Mouse (Mus musculus) limb, embryonic 11.5 days (tissue): ENCODE results near the gene Galm. TPM values are rescaled to one million over a fixed set of nuclear protein-coding genes. Genes with fewer than 3 reads are reported as not detected.
"Not testable (repeated sequence)": the region's sequence is repeated elsewhere in the genome, so short reads cannot be mapped to it uniquely, and the experiment has no call there.

ENCODE experiments used
- ATAC-seq: fragments of 200-750 bp; cut with Nextera tagmentation; 2 replicates; pipeline ENCODE4 v1.8.0; 2017; ENCODE audit warnings: low read depth; ENCODE audit not compliant: insufficient number of reproducible peaks, low FRiP score, low TSS enrichment
- DNase-seq: peaks from one replicate; pipeline ENCODE4 v3.0.0-alpha.2; 2015; ENCODE audit warnings: low spot score
- H3K27ac ChIP-seq: fragments of 300-500 bp; sonication (generic); replicated peaks from 2 replicates; pipeline ENCODE4 v1.5.1; 2014; ENCODE audit warnings: low read depth, mild to moderate bottlenecking, low read length
- H3K27me3 ChIP-seq: fragments of 300-500 bp; sonication (generic); 2 replicates; pipeline ENCODE4 v1.6.1; 2014; ENCODE audit warnings: mild to moderate bottlenecking, low read length, mixed read lengths; ENCODE audit not compliant: control insufficient read depth, insufficient read depth
- H3K36me3 ChIP-seq: fragments of 300-500 bp; sonication (generic); 2 replicates; pipeline ENCODE4 v1.6.1; 2014; ENCODE audit warnings: mild to moderate bottlenecking, low read length, moderate library complexity, mixed read lengths; ENCODE audit not compliant: control insufficient read depth, insufficient read depth
- H3K4me1 ChIP-seq: fragments of 300-500 bp; sonication (generic); 2 replicates; pipeline ENCODE4 v1.6.1; 2014; ENCODE audit warnings: low read length, mixed read lengths; ENCODE audit not compliant: control insufficient read depth, insufficient read depth
- H3K4me2 ChIP-seq: fragments of 300-500 bp; sonication (generic); 2 replicates; pipeline ENCODE4 v1.6.1; 2014; ENCODE audit warnings: low read depth, mild to moderate bottlenecking, moderate library complexity; ENCODE audit not compliant: severe bottlenecking
- H3K4me3 ChIP-seq: fragments of 300-500 bp; sonication (generic); 2 replicates; pipeline ENCODE4 v1.5.1; 2014; ENCODE audit warnings: low read depth, low read length
- H3K9ac ChIP-seq: fragments of 300-500 bp; sonication (generic); 2 replicates; pipeline ENCODE4 v1.6.1; 2014; ENCODE audit warnings: mild to moderate bottlenecking, low read length
- H3K9me3 ChIP-seq: fragments of 300-500 bp; sonication (generic); 2 replicates; pipeline ENCODE4 v1.6.1; 2016; ENCODE audit warnings: low read length; ENCODE audit not compliant: control insufficient read depth
- WGBS: fragments of 180-500 bp; shearing (Covaris S2); extraction: QIAGEN DNeasy Blood & Tissue Kit; methylation state at CpG from one replicate; pipeline ENCODE4 v1.1.7; 2014; 5-methylcytosine and 5-hydroxymethylcytosine counted together
- polyA plus RNA-seq: library from polyadenylated mRNA; unstranded; fragments of >200 nt; fragmentation: Nextera tagmentation; extraction: Ambion mirVana; gene quantifications from 2 replicates; pipeline ENCODE4 v1.2.1, GENCODE M21; 2014

Gene Galm
- polyA plus RNA-seq, 1 experiment from 2014 or later = 14.7 TPM

DNA sequence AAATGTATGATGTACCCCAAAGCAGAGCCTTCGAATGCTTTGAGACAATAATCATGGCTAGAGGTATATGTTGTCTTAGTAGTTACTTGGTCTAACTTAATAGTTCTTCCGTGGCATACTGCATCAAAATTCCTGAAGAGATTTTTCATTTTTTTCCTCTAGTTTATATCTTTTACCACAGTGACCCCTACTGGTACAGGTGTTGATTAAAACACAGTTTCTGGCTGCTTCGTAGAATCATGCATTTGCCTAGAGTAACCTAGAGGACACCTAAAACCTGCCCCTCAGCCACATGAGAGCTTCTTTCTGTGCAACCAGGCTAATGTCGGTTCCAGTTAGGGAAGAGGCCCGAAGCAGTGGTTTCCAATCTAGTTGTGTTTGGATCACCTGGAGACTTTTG, 65.8 kb downstream of the Galm start:
- Histone ChIP-seq H3K27me3 (no peaks in the 10 kb centered on the region), H3K4me2 (no peak overlapping the region), H3K27ac (no peak overlapping the region), H3K9ac (no peak overlapping the region), H3K4me3 (no peak overlapping the region), H3K9me3 (no peaks in the 10 kb centered on the region), H3K4me1 (no peaks in the 10 kb centered on the region), H3K36me3 (peaks cover 5% of the 10 kb centered on the region)
- WGBS = 71% methylated on average over 5 of the region's 5 CpGs
- no peak for ATAC-seq
- DNase-seq = no peak

DNA sequence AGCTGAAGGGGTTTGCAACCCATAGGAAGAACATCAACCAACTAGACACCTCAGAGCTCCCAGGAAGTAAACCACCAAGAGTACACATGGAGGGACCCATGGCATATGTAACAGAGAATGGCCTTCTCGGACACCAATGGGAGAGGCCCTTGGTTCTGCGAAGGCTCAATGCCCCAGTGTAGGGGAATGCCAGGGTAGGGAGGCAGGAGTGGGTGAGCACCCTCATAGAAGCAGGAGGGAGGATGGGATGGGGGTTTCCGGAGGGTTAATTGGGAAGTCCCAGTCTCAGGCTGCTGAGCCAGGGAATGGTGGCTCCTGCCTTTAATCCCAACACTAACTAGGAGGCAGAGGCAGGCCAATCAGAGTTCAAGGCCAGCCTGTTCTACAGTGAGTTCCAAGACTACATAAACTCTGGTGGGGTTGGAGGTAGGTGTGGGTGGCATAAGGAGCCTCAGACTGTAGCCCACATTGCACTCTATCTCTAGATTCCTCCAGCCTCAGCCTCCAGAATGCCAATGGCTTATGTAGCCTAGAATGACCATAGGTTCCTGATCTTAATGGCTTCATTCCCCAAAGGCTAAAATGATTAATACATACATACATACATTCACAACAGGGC, 72.0 kb downstream of the Galm start:
- Histone ChIP-seq H3K9ac (no peak overlapping the region), H3K27me3 (no peaks in the 10 kb centered on the region), H3K4me2 (no peak overlapping the region), H3K27ac (no peak overlapping the region), H3K9me3 (no peaks in the 10 kb centered on the region), H3K36me3 (peaks cover 21% of the 10 kb centered on the region), H3K4me3 (no peak overlapping the region), H3K4me1 (no peaks in the 10 kb centered on the region)
- 85% methylated on average over 3 of the region's 3 CpGs for WGBS
- DNase-seq (no peak), ATAC-seq (peak; percentile 39)

DNA sequence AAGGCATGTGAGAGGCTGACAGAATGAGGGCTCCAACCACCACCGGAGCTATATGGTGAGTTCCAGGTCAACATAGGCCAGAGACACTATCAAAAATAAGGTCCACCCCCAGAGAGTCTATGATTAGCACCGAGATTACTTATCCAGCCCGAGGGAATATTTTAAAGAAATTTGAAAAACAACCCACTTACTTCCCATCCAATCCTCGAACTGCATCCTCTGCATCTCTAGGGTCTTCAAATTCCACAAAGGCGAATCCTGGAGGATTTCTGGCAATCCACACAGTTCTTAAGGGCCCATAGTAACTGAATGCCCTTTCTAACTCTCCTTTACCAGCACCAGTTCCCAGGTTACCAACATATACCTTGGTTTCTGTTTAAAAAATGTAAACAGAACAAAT, 78.4 kb downstream of the Galm start:
- WGBS = 36% methylated on average over 5 of the region's 5 CpGs
- H3K36me3 ChIP-seq = peaks cover 17% of the 10 kb centered on the region

DNA sequence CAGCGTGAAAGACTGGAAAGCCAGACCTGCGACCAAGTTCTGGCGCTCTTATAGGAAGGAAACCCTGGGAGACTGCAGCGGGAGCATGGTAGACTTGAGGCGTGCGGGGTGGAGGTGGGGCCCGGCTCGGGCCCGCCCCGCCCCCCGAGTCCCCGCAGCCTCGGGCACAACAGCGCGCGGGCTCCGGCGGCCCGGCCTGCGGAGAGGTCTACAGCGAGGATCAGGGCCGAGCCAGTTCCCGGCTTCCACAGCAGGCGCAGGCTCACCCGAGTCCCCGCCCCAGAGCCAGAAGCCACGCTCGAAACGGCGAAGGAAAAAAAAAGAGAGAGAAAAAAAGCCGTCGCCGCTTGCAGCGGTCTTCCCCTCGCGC, 79.0 kb downstream of the Galm start:
- under 1% methylated on average over 32 of the region's 36 CpGs for WGBS

More for the DNA sequence above, 78.4 kb downstream of the Galm start:
- Histone ChIP-seq H3K4me3 (peak overlapping the region; percentile 87), H3K9me3 (no peaks in the 10 kb centered on the region), H3K4me2 (peak overlapping the region; percentile 53), H3K4me1 (0 out of 2 replicates have a peak, but pooled peaks cover 3% of the 10 kb centered on the region), H3K9ac (peak overlapping the region; percentile 98), H3K27ac (no peak overlapping the region), H3K27me3 (no peaks in the 10 kb centered on the region)
- ATAC-seq (no peak), DNase-seq (no peak)

DNA sequence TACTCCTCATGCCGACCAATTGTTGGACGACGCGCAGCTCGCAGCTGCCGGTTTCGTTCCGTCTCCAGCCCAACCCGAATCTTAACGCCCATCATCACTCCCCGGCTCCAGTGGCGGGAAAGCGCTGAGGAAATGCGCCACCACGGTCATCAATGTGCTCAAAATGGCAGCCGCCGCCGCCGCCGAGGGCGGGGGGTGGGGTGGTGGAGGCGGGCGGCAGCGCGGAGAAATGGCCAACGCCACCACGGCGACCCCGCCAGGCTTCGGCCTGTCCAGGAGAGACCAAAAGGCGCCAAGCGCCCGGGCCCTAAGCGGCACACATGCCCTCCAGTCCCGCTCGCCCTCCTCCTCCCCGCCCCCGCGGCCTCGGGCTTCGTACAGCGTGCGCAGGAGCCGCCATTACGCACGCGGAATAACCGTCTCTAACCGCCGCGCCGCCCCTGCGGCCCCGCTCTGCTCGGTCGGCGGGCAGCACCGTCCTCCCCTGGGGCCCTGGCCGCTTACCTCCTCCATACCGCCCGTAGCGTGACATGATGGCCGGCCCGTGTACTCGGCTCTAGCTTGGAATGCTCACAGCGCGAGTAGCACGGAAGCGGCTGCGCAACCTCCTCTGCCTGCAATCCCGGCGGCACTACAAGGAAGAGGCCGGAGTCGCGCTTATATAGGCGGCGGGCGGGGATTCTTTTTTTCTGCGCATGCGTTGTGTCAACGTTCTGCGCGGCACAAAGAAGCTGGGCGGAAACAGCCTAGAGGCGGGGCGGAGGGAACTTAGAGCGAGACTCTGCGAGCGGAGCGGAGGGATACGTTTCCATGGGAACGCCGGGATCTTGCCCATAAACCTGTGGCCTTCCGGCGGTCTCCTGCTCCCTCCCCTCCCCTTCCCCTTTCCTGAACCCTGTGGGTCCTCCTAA, 79.7 kb downstream of the Galm start, which contains the start of the genes Srsf7 and Ttc39d:
TSS of gene Srsf7 (minus strand) at position 637 of the 911 bp plus-strand sequence.
TSS of gene Ttc39d (plus strand) at position 790 of the 911 bp plus-strand sequence.
- Histone ChIP-seq H3K4me2 (peak within 1 kb of the TSS; percentile 64), H3K4me3 (peak within 1 kb of the TSS; percentile 87), H3K36me3 (peaks cover 13% of the 10 kb centered on the region), H3K27me3 (no peaks in the 10 kb centered on the region), H3K27ac (peak within 1 kb of the TSS; percentile 96), H3K9me3 (no peaks in the 10 kb centered on the region), H3K9ac (peak within 1 kb of the TSS; percentile 98), H3K4me1 (0 out of 2 replicates have a peak, but pooled peaks cover 3% of the 10 kb centered on the region)
- peak; percentile 94 for ATAC-seq
- under 1% methylated on average over 94 of the region's 95 CpGs for WGBS
- peak; percentile 100 for DNase-seq

More for the DNA sequence above, 79.0 kb downstream of the Galm start:
- peak overlapping the region; percentile 98 for H3K9ac ChIP-seq
- peak; percentile 61 for ATAC-seq
- peak overlapping the region; percentile 53 for H3K4me2 ChIP-seq
- peak overlapping the region; percentile 96 for H3K27ac ChIP-seq
- peak overlapping the region; percentile 87 for H3K4me3 ChIP-seq
- H3K4me1 ChIP-seq = 0 out of 2 replicates have a peak, but pooled peaks cover 3% of the 10 kb centered on the region
- no peak for DNase-seq
- peaks cover 17% of the 10 kb centered on the region for H3K36me3 ChIP-seq
- H3K9me3 ChIP-seq = no peaks in the 10 kb centered on the region
- H3K27me3 ChIP-seq = no peaks in the 10 kb centered on the region

DNA sequence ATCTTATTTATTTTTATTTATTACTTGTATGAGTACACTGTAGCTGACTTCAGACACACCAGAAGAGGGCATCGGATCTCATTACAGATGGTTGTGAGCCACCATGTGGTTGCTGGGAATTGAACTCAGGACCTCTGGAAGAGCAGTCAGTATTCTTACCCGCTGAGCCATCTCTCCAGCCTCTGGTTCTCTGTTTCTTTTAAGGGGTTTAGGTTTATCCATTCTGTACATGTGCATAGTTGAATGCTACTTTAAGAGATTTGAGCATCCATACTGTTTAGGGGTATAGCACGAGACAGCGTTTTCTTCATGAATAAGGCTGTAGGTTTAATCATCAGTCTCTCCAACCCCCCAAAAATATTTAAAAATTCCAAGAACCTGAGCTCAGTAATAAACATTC, 86.7 kb downstream of the Galm start:
- 90% methylated on average over 4 of the region's 4 CpGs for WGBS
- not testable (repeated sequence) for H3K36me3 ChIP-seq, H3K9ac ChIP-seq, H3K4me3 ChIP-seq, DNase-seq, H3K27ac ChIP-seq, H3K9me3 ChIP-seq, H3K4me2 ChIP-seq, ATAC-seq, H3K27me3 ChIP-seq, H3K4me1 ChIP-seq

DNA sequence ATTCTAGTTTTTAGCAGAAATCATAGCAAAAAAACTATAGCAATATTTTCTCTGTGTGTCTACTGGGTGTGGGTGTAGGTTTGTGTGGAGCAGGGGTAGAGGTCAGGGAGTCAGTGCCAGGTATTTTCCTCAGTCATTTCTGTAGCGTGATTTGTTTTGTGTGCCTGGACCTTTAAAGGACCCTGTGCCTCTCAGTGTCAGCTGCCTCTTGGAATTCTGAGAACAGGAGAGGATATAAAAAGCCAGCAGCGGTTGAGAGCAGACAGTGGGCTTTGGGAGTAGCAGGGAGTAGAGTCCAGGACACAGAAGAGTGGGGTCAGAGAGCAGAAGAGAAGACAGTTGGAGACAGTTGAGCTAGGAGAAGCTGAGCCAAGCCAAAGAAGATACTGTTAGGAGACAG, 92.9 kb downstream of the Galm start:
- Histone ChIP-seq H3K9me3 (no peaks in the 10 kb centered on the region), H3K9ac (no peak overlapping the region), H3K36me3 (no peaks in the 10 kb centered on the region), H3K4me2 (no peak overlapping the region), H3K27me3 (no peaks in the 10 kb centered on the region), H3K27ac (no peak overlapping the region), H3K4me1 (no peaks in the 10 kb centered on the region), H3K4me3 (no peak overlapping the region)
- DNase-seq = no peak
- 76% methylated on average over 2 of the region's 2 CpGs for WGBS
- no peak for ATAC-seq

DNA sequence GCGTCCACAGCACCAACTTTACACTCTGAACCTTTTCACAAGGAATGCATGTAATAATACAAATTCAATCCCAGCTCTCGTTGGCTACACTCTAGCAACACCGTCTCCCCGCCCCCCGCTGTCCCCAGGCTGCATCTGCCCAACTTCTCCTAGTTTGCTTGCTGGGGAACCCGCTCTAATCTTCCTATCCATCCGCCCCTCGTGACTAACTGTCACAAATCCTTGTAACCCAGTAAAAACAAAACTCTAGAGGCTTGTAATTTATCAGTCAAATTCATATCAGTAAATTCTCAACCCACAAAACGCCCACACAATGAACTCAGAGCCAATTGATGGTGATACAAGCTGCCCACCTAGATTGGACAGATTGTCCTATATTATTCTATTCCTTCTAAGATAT, 93.9 kb downstream of the Galm start:
- ATAC-seq (no peak), DNase-seq (no peak)
- no peaks in the 10 kb centered on the region for H3K4me1 ChIP-seq
- H3K9ac ChIP-seq = no peak overlapping the region
- no peaks in the 10 kb centered on the region for H3K27me3 ChIP-seq
- H3K27ac ChIP-seq = no peak overlapping the region
- 64% methylated on average over 9 of the region's 9 CpGs for WGBS
- no peak overlapping the region for H3K4me2 ChIP-seq
- no peaks in the 10 kb centered on the region for H3K9me3 ChIP-seq
- H3K36me3 ChIP-seq = no peaks in the 10 kb centered on the region
- no peak overlapping the region for H3K4me3 ChIP-seq
